Mouse (Mus musculus) midbrain, embryonic 14.5 days (tissue): ENCODE measurements around the gene Speer4f2. TPM values are rescaled to one million over a fixed set of nuclear protein-coding genes. Genes with fewer than 3 reads are reported as not detected.

ENCODE experiments used
- ATAC-seq: fragments of 200-750 bp; cut with Nextera tagmentation; 2 replicates; pipeline ENCODE4 v1.8.0; 2017; ENCODE audit warnings: moderate number of reproducible peaks, moderate library complexity; ENCODE audit not compliant: low FRiP score, low TSS enrichment
- DNase-seq: peaks from one replicate; pipeline ENCODE4 v3.0.0-alpha.2; 2015
- H3K27ac ChIP-seq: fragments of 300-500 bp; sonication (generic); replicated peaks from 2 replicates; pipeline ENCODE4 v1.5.1; 2014; ENCODE audit warnings: mild to moderate bottlenecking, low read depth, low read length, moderate library complexity
- H3K27me3 ChIP-seq: fragments of 300-500 bp; sonication (generic); 2 replicates; pipeline ENCODE4 v1.6.1; 2014; ENCODE audit warnings: low read length, control low read depth, mixed read lengths; ENCODE audit not compliant: control insufficient read depth, insufficient read depth
- H3K36me3 ChIP-seq: fragments of 300-500 bp; sonication (generic); 2 replicates; pipeline ENCODE4 v1.6.1; 2014; ENCODE audit warnings: low read length, control low read depth; ENCODE audit not compliant: control insufficient read depth, insufficient read depth
- H3K4me1 ChIP-seq: fragments of 300-500 bp; sonication (generic); 2 replicates; pipeline ENCODE4 v1.6.1; 2014; ENCODE audit warnings: mild to moderate bottlenecking, antibody characterized with exemption, low read length, control low read depth; ENCODE audit not compliant: control insufficient read depth, insufficient read depth
- H3K4me2 ChIP-seq: fragments of 300-500 bp; sonication (generic); 2 replicates; pipeline ENCODE4 v1.6.1; 2014; ENCODE audit warnings: mild to moderate bottlenecking, low read length, moderate library complexity
- H3K4me3 ChIP-seq: fragments of 300-500 bp; sonication (generic); replicated peaks from 2 replicates; pipeline ENCODE4 v1.5.1; 2014; ENCODE audit warnings: low read depth, low read length
- H3K9ac ChIP-seq: fragments of 300-500 bp; sonication (generic); replicated peaks from 2 replicates; pipeline ENCODE4 v1.6.1; 2014; ENCODE audit warnings: mild to moderate bottlenecking, low read length, moderate library complexity
- H3K9me3 ChIP-seq: fragments of 300-500 bp; sonication (generic); 2 replicates; pipeline ENCODE4 v1.6.1; 2016; ENCODE audit warnings: low read length, control low read depth, mixed read lengths; ENCODE audit not compliant: control insufficient read depth
- WGBS: fragments of 180-500 bp; shearing (Covaris S2); extraction: QIAGEN DNeasy Blood & Tissue Kit; methylation state at CpG from one replicate; pipeline ENCODE4 v1.1.7; 2014; 5-methylcytosine and 5-hydroxymethylcytosine counted together
- polyA plus RNA-seq: library from polyadenylated mRNA; unstranded; fragments of >200 nt; fragmentation: Nextera tagmentation; extraction: Ambion mirVana; gene quantifications from 2 replicates; pipeline ENCODE4 v1.2.1, GENCODE M21; 2014

The Speer4f2 gene
- polyA plus RNA-seq, 1 experiment from 2014 or later, result not detected

- H3K4me3 ChIP-seq, result no peak overlapping the region
- H3K27me3 ChIP-seq, result no peaks in the 10 kb centered on the region
- no peak overlapping the region for H3K9ac ChIP-seq
- ATAC-seq, result no peak
- no peak for DNase-seq
- H3K9me3 ChIP-seq, result no peaks in the 10 kb centered on the region
- H3K36me3 ChIP-seq, result no peaks in the 10 kb centered on the region
- no peaks in the 10 kb centered on the region for H3K4me1 ChIP-seq
- 89% methylated on average over 14 of the region's 14 CpGs for WGBS
- H3K4me2 ChIP-seq, result no peak overlapping the region
- no peak overlapping the region for H3K27ac ChIP-seq
Measured at GRCm38 (mm10) chr5:17401206-17402077, 28.5 kb downstream of the Speer4f2 start.

GRCm38 (mm10) chr5:17402330-17403125 lies 29.5 kb downstream of the Speer4f2 start:
- H3K27me3 ChIP-seq, result no peaks in the 10 kb centered on the region
- H3K4me2 ChIP-seq, result no peak overlapping the region
- no peaks in the 10 kb centered on the region for H3K4me1 ChIP-seq
- 91% methylated on average over 4 of the region's 4 CpGs for WGBS
- H3K36me3 ChIP-seq, result no peaks in the 10 kb centered on the region
- no peak overlapping the region for H3K9ac ChIP-seq
- H3K9me3 ChIP-seq, result no peaks in the 10 kb centered on the region
- ATAC-seq (no peak), DNase-seq (no peak)
- H3K27ac ChIP-seq, result no peak overlapping the region
- no peak overlapping the region for H3K4me3 ChIP-seq

GRCm38 (mm10) chr5:17403584-17403983 lies 30.6 kb downstream of the Speer4f2 start:
- no peak overlapping the region for H3K4me2 ChIP-seq
- H3K27ac ChIP-seq, result no peak overlapping the region
- no peaks in the 10 kb centered on the region for H3K4me1 ChIP-seq
- H3K9me3 ChIP-seq, result no peaks in the 10 kb centered on the region
- ATAC-seq (no peak), DNase-seq (no peak)
- H3K27me3 ChIP-seq, result no peaks in the 10 kb centered on the region
- H3K4me3 ChIP-seq, result no peak overlapping the region
- no peaks in the 10 kb centered on the region for H3K36me3 ChIP-seq
- H3K9ac ChIP-seq, result no peak overlapping the region

- DNase-seq (no peak), ATAC-seq (no peak)
- H3K4me2 ChIP-seq, result no peak overlapping the region
- no peak overlapping the region for H3K4me3 ChIP-seq
- no peaks in the 10 kb centered on the region for H3K4me1 ChIP-seq
- H3K9ac ChIP-seq, result no peak overlapping the region
- H3K9me3 ChIP-seq, result no peaks in the 10 kb centered on the region
- 86% methylated on average over 4 of the region's 4 CpGs for WGBS
- H3K27me3 ChIP-seq, result no peaks in the 10 kb centered on the region
- no peaks in the 10 kb centered on the region for H3K36me3 ChIP-seq
- no peak overlapping the region for H3K27ac ChIP-seq
Measured at GRCm38 (mm10) chr5:17408924-17409660, 36.1 kb downstream of the Speer4f2 start.

GRCm38 (mm10) chr5:17417201-17417600 lies 44.2 kb downstream of the Speer4f2 start:
- Histone ChIP-seq H3K36me3 (no peaks in the 10 kb centered on the region), H3K9me3 (no peaks in the 10 kb centered on the region), H3K27ac (no peak overlapping the region), H3K27me3 (no peaks in the 10 kb centered on the region), H3K4me3 (no peak overlapping the region), H3K9ac (no peak overlapping the region), H3K4me2 (no peak overlapping the region), H3K4me1 (0 out of 2 replicates have a peak, but pooled peaks cover 2% of the 10 kb centered on the region)
- WGBS, result 92% methylated on average over 2 of the region's 2 CpGs
- no peak for DNase-seq
- ATAC-seq, result no peak

- H3K4me1 ChIP-seq, result 0 out of 2 replicates have a peak, but pooled peaks cover 2% of the 10 kb centered on the region
- 62% methylated on average over 1 of the region's 1 CpGs for WGBS
- ATAC-seq, result no peak
Measured at GRCm38 (mm10) chr5:17419215-17419820, 46.3 kb downstream of the Speer4f2 start.

GRCm38 (mm10) chr5:17419921-17420320 lies 46.9 kb downstream of the Speer4f2 start:
- ATAC-seq (no peak), DNase-seq (no peak)
- Histone ChIP-seq H3K4me2 (no peak overlapping the region), H3K9ac (no peak overlapping the region), H3K4me1 (0 out of 2 replicates have a peak, but pooled peaks cover 2% of the 10 kb centered on the region), H3K27ac (no peak overlapping the region), H3K27me3 (no peaks in the 10 kb centered on the region), H3K36me3 (no peaks in the 10 kb centered on the region), H3K4me3 (no peak overlapping the region), H3K9me3 (no peaks in the 10 kb centered on the region)

More at GRCm38 (mm10) chr5:17419215-17419820, 46.3 kb downstream of the Speer4f2 start:
- no peaks in the 10 kb centered on the region for H3K36me3 ChIP-seq
- H3K9ac ChIP-seq, result no peak overlapping the region
- H3K4me3 ChIP-seq, result no peak overlapping the region
- H3K27me3 ChIP-seq, result no peaks in the 10 kb centered on the region
- no peak overlapping the region for H3K4me2 ChIP-seq
- peak; percentile 55 for DNase-seq
- no peaks in the 10 kb centered on the region for H3K9me3 ChIP-seq
- no peak overlapping the region for H3K27ac ChIP-seq

- ATAC-seq (no peak), DNase-seq (no peak)
- Histone ChIP-seq H3K9me3 (no peaks in the 10 kb centered on the region), H3K27me3 (no peaks in the 10 kb centered on the region), H3K4me3 (no peak overlapping the region), H3K36me3 (no peaks in the 10 kb centered on the region), H3K4me2 (no peak overlapping the region), H3K27ac (no peak overlapping the region), H3K4me1 (0 out of 2 replicates have a peak, but pooled peaks cover 2% of the 10 kb centered on the region), H3K9ac (no peak overlapping the region)
- 80% methylated on average over 1 of the region's 1 CpGs for WGBS
Measured at GRCm38 (mm10) chr5:17422225-17422624, 49.2 kb downstream of the Speer4f2 start.
